Mouse (Mus musculus) limb, embryonic 14.5 days (tissue): ENCODE measurements at regions not wholly inside any gene's neighbourhood (a gene's known extent, or its start where the extent isn't known, plus 50 kb on each side); places are given as distances from the start of the nearest gene placed in this dataset.
A peak's percentile ranks its signal among the peaks of the same experiment; 100 is the strongest.

Experiments
- ATAC-seq: fragments of 200-750 bp; cut with Nextera tagmentation; 2 replicates; pipeline ENCODE4 v1.8.0; 2017; ENCODE audit warnings: low read depth, moderate number of reproducible peaks, moderate TSS enrichment; ENCODE audit not compliant: low FRiP score
- DNase-seq: peaks from one replicate; pipeline ENCODE4 v3.0.0-alpha.2; 2015; ENCODE audit warnings: low spot score
- H3K27ac ChIP-seq: fragments of 300-500 bp; sonication (generic); replicated peaks from 2 replicates; pipeline ENCODE4 v1.5.1; 2014; ENCODE audit warnings: low read depth, mild to moderate bottlenecking, low read length, moderate library complexity, mixed read lengths
- H3K27me3 ChIP-seq: fragments of 300-500 bp; sonication (generic); 2 replicates; pipeline ENCODE4 v1.6.1; 2014; ENCODE audit warnings: low read length, mixed read lengths; ENCODE audit not compliant: control insufficient read depth, insufficient read depth
- H3K36me3 ChIP-seq: fragments of 300-500 bp; sonication (generic); 2 replicates; pipeline ENCODE4 v1.6.1; 2014; ENCODE audit warnings: mild to moderate bottlenecking, low read length, moderate library complexity, mixed read lengths; ENCODE audit not compliant: control insufficient read depth, insufficient read depth
- H3K4me1 ChIP-seq: fragments of 300-500 bp; sonication (generic); 2 replicates; pipeline ENCODE4 v1.6.1; 2014; ENCODE audit warnings: antibody characterized with exemption, low read length, mixed read lengths; ENCODE audit not compliant: control insufficient read depth, insufficient read depth
- H3K4me2 ChIP-seq: fragments of 300-500 bp; sonication (generic); replicated peaks from 2 replicates; pipeline ENCODE4 v1.6.1; 2014; ENCODE audit warnings: low read depth, mild to moderate bottlenecking, low read length, moderate library complexity; ENCODE audit not compliant: severe bottlenecking
- H3K4me3 ChIP-seq: fragments of 300-500 bp; sonication (generic); replicated peaks from 2 replicates; pipeline ENCODE4 v1.5.1; 2014; ENCODE audit warnings: low read length
- H3K9ac ChIP-seq: fragments of 300-500 bp; sonication (generic); 2 replicates; pipeline ENCODE4 v1.6.1; 2014; ENCODE audit warnings: mild to moderate bottlenecking, low read depth, low read length, moderate library complexity; ENCODE audit not compliant: severe bottlenecking
- H3K9me3 ChIP-seq: fragments of 300-500 bp; sonication (generic); 2 replicates; pipeline ENCODE4 v1.6.1; 2016; ENCODE audit warnings: low read length; ENCODE audit not compliant: control insufficient read depth
- POLR2A ChIP-seq: fragments of 200-500 bp; IDR thresholded peaks from 2 replicates; pipeline ENCODE4 v1.8.0; 2012; ENCODE audit warnings: inconsistent platforms, mild to moderate bottlenecking, moderate library complexity, borderline replicate concordance; ENCODE audit not compliant: insufficient read depth, insufficient read length; ENCODE audit errors: extremely low read depth
- WGBS: fragments of 180-500 bp; shearing (Covaris S2); extraction: QIAGEN DNeasy Blood & Tissue Kit; methylation state at CpG from one replicate; pipeline ENCODE4 v1.1.7; 2014; 5-methylcytosine and 5-hydroxymethylcytosine counted together

DNA sequence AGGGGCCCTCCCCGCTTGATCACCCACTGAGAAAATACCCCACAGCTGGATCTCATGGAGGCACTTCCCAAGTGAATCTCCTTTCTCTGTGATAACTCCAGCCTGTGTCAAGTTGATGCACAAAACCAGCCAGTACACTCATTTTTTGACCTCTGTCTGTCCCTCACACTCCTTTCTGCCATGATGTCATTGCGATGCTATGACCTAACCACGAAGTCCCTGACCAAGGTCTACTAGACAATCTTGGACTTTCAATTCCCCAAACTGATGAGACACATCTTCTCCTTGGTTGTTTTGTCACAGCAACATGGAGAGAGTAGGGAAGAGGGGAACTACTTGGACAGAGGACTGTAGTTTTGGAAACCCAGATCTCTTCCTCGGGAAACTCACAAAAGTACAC, 76.4 kb downstream of the Tmco5 start:
- H3K27me3 ChIP-seq = no peaks in the 10 kb centered on the region
- WGBS = 90% methylated on average over 4 of the region's 4 CpGs
- DNase-seq = no peak
- no peaks in the 10 kb centered on the region for H3K36me3 ChIP-seq
- TF ChIP-seq POLR2A = no peak
- H3K9me3 ChIP-seq = no peaks in the 10 kb centered on the region
- H3K4me2 ChIP-seq = no peak overlapping the region
- H3K4me3 ChIP-seq = no peak overlapping the region
- H3K27ac ChIP-seq = no peak overlapping the region
- no peak for ATAC-seq
- H3K9ac ChIP-seq = no peak overlapping the region
- no peaks in the 10 kb centered on the region for H3K4me1 ChIP-seq

DNA sequence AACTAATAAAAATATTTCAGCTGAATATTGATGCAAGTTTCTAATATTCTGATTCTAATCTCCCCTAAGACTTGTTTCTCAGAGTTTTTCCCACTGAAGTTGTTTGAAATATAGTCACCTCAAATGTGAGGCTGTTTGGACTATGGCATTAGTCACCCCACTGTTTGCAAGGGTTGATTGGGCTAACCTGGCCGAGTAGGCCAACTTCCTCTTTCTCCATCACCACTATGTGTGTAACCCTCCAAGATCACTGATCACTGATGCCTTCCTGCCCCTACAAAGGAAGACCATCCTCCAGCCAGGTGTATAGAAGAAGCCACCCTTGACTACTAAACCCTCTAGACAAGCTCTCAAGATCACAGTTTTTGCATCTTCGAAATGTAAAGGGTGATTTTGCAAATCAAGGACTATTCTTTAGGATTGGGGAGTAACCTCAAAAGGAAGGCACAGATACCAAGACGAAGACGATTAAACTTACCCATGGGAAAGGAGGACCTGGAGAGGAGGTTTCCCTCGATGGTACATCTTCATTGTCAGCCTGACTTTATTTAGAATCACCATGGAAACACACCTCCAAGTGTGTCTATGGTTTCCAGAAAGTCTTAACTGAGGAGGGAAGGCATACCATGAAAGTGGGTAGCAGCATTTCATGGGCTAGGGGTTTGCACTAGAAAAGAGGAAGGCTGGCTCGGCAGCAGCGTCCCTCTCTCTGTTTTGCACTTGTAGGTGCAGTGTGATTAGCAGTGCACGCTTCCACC, 84.8 kb downstream of the Tmco5 start:
- ATAC-seq = no peak
- 73% methylated on average over 8 of the region's 8 CpGs for WGBS
- Histone ChIP-seq H3K4me2 (no peak overlapping the region), H3K36me3 (no peaks in the 10 kb centered on the region), H3K4me1 (no peaks in the 10 kb centered on the region), H3K27me3 (no peaks in the 10 kb centered on the region), H3K9ac (no peak overlapping the region), H3K9me3 (no peaks in the 10 kb centered on the region), H3K27ac (no peak overlapping the region), H3K4me3 (no peak overlapping the region)
- no peak for TF ChIP-seq POLR2A
- no peak for DNase-seq

DNA sequence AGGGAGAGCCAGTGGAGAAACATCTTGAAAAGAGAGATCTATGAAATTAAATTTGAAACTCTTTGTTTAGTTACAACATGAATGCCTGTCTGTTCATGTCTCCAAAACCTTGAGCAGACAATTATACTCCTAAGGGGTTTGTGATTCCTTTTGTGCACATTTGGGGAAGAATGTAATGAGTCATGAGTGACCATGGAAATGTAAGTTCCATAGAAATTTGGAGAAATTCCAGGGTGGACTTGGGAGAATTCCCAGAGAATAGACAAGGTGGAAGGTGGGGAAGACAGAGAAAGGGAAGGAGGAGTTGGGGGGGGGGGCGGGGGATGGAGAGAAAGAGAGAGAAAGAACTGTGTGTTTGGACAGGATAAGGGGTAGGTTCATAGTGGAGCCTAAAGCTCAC, 87.8 kb downstream of the Tmco5 start:
- TF ChIP-seq POLR2A = no peak
- Histone ChIP-seq H3K4me2 (no peak overlapping the region), H3K9me3 (no peaks in the 10 kb centered on the region), H3K27ac (no peak overlapping the region), H3K36me3 (no peaks in the 10 kb centered on the region), H3K4me3 (no peak overlapping the region), H3K9ac (no peak overlapping the region), H3K4me1 (peaks cover 2% of the 10 kb centered on the region), H3K27me3 (no peaks in the 10 kb centered on the region)
- DNase-seq (no peak), ATAC-seq (no peak)
- WGBS = 100% methylated on average over 1 of the region's 1 CpGs

DNA sequence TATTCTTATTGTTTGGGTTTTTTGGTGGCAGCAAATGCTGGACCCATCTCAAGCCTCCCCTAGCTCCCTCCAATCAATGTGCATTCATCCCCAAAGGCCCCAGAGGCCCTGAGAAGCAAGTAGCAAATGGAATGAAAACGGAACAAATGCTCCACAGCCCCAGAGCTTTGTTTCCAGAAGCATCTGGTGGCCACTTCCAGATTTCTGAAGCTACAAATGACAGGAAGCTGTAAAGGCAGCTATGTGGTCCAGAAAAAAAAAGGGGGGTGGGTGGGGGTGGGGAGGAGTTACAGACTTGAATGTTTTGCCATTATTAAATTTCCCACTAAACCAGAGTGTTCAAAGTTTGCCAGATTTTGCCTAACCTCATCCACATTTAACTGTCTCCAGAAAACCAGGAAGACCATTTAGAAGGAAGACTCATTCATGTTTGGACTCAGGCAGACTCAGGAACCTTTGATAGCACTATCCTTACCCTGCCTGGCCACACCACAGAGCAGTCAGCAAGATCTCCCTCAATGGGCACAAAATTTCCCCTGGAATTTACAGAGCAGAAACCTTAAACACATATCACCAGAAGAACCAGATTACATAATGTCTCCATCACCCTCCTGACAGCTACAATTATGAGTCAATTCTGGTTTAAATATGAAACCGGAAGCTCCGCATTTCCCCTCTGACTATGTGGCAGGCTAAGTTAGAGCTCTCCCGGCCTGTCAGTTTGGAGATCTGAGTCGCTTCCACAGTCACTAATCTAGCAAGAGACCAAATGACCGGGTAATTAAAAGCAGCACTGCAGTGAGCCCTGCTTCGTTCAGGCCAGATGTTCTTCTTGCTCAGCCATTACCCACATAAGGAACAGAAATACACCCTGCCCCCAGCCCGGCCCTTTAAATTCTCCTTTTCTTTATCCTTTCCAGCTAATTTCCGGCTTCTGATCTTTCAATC, 93.4 kb downstream of the Tmco5 start:
- 2% methylated on average over 9 of the region's 9 CpGs for WGBS
- Histone ChIP-seq H3K9ac (peak overlapping the region; percentile 2; the same call in 1 of the 2 replicates), H3K9me3 (no peaks in the 10 kb centered on the region), H3K27ac (peak overlapping the region; percentile 81), H3K27me3 (no peaks in the 10 kb centered on the region), H3K4me2 (peak overlapping the region; percentile 42), H3K4me1 (peaks cover 42% of the 10 kb centered on the region), H3K36me3 (no peaks in the 10 kb centered on the region), H3K4me3 (peak overlapping the region; percentile 5; the same call in 1 of the 2 replicates)
- ATAC-seq (peak; percentile 8), DNase-seq (peak; percentile 81)
- no peak for TF ChIP-seq POLR2A

DNA sequence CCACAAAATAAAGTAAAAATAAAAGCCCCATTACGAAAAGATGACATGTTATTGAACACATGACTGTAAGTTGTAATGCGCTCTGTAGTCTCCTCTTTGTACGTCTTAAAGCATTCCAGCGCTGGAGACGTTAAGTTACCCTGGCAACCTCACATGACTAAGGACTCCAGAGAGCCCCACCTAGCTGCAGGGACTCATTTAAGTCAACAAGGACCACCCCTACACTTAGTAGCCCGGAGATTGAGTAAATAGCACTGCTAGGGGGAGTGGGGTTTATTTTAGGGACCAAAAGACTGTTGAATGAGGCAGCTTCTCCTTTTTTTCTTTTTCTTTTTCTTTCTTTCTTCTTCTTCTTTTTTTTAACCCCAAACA, 94.1 kb downstream of the Tmco5 start:
- peak overlapping the region; percentile 81 for H3K27ac ChIP-seq
- H3K36me3 ChIP-seq = no peaks in the 10 kb centered on the region
- 0 out of 2 replicates have a peak overlapping the region, but pooled peaks have one; percentile 5 for H3K4me3 ChIP-seq
- peaks cover 45% of the 10 kb centered on the region for H3K4me1 ChIP-seq
- H3K9ac ChIP-seq = peak overlapping the region; percentile 2; the same call in 1 of the 2 replicates
- H3K9me3 ChIP-seq = no peaks in the 10 kb centered on the region
- TF ChIP-seq POLR2A = no peak
- peak; percentile 65 for DNase-seq
- ATAC-seq = peak; percentile 34; the same call in 1 of the 2 replicates
- H3K27me3 ChIP-seq = no peaks in the 10 kb centered on the region
- H3K4me2 ChIP-seq = peak overlapping the region; percentile 42
- under 1% methylated on average over 6 of the region's 6 CpGs for whole genome bisulfite sequencing
